ENCODE assay signal across 1 mouse cellular context in genomic region chr10:83019497-83020270, GRCm38 (mm10).
TF ChIP-seq lines count a peak whose summit lies in the region.

No protein-coding gene starts in this region.

TF ChIP-seq in MEL, 35 proteins besides CTCF, POLR2A, EP300 and RAD21 (continued from another document):
- no peak for TF ChIP-seq E2F4 (IDR thresholded peaks at IDR 0.05; ENCODE audit: borderline replicate concordance, low read depth, low read length)
- TF ChIP-seq NRF1 (IDR thresholded peaks at IDR 0.05; ENCODE audit: insufficient read depth, low read depth, low read length, poor library complexity, severe bottlenecking): no peak
